Mouse (Mus musculus) layer of hippocampus, postnatal 10 days (tissue): ENCODE measurements around the gene Washc4. TPM values are rescaled to one million over a fixed set of nuclear protein-coding genes. Genes with fewer than 3 reads are reported as not detected.

Source experiments
- DNase-seq, 2 experiments: peaks; one replicate each; pipeline ENCODE4 v3.0.0; 2021; ENCODE audit warnings: low spot score in 2 of 2
- total RNA-seq, 2 experiments: library from RNA; stranded (reverse); gene quantifications; 2 replicates each; pipeline ENCODE4 v1.2.3; 2021

Washc4 gene
- total RNA-seq, 2 experiments from 2014 or later: 24.5 to 24.8 TPM

DNA sequence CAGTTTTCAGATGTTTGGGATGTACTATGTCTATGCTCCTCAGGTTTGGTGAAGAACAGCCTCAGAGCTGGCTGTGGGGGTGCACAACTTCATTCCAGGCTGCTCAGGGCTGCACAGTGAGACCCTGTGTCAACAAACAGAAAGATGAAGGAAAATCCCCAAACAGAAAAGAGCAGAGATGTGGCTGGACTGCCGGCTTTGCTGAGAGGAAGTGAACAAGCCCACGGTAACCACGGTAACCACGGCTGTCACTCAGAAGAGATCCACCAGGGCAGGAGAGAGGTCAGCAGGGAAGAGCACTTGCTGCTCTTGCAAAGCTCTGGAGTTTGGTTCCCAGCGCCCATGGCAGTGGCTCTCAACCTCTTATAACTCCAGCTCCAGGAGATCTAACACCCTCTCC is 90.9 kb downstream of the Washc4 start:
- DNase-seq: peak in 1 of 2 experiments; percentile 38

DNA sequence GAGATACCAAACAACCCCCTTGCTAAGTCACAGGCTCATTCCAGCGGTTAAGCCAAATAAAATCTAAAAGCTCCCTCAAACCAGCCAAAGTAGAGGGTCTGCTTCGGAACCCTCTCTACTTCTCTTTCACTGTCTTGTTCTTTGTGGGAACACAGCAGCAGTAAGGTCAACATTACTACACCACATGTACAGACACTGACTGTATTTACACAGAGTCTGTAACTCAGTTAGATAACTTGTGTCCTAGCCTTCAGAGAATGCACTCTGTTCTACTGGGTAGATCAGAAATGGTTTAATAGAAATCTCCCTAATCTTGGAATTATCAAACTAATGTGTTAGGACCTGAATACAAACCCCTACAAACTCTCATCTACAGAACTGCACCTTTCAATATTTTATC is 92.6 kb downstream of the Washc4 start:
- DNase-seq: no peak

DNA sequence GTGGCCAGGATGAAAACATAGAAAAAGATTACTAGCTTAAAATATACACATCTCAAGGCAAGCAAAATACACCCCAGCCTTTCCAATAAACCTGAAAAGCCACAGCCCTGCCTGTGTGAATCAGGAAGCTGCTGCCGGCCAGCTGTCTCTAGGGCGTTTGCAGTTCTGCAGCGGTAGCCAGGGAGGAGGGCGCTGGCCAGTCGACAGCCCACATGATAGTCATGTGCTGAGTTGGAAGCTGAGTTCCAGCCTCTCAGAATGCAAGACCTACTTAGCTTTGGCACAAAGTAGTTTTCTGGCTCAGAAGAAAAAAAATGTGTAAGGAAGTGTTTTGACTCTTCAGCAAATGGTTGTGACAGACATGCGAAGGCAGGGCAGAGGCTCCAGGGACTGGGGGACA is 93.7 kb downstream of the Washc4 start:
- DNase-seq: peak; percentile 54 to 69

DNA sequence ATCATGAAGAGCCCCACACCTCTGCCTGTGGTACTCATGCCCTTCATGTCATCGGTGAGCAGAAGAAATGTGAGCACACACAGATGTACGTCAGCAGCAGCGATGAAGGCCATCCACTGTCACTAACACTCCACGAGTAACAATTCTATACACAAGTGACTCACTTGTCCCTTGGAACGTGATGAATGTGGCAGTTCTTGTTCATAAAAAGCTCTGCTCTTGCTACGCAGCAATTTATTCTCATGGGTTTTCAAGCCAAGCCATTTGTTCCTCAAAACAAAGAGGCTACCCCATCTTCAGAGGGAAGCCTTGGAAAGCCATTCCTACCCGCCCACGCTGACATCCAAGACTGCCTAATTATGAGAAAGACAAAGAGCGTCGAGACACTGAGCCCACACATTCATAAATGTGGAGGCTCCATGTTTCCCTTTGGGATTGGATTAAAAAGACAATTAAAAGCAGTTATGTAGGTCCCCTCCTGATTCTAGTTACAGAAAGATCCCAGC is 96.4 kb downstream of the Washc4 start:
- no peak for DNase-seq

DNA sequence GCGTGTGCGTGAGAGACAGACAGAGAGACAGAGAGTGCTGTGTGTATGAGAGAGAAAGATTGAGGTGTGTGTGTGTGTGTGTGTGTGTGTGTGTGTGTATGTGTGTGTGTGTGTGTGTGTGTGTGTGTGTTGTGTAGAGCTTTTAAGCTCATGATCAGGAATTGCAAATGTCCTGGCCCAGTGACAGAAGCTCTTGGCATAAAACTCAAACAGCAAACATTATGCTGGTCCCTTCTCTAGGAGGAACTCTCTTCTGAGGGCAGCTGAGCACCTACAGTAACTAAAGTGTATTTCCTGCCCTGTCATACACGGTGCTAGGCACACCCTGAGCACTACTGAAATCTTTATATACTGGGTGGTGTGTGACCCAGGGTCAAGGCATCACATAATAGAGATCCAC is 98.1 kb downstream of the Washc4 start:
- DNase-seq: peak; percentile 14 to 40

DNA sequence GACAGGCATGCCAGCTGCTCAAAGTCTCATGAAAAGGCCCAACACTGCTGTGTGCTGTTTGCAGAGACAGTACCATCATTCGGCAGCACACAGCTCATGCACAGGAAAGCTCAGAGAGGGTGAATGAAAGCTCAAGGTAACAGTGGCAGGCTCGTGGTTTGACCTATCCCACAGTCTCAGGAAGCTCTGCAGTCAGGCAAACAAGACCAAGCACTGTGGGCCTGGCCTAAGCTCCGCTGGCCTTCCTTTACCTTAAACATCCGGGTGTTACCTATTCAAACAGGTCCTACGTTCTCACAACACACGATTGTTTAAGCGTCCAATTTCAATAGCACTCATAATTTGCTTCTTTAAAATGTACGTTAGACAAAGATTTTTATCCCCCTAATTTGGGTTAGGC is 100.6 kb downstream of the Washc4 start:
- DNase-seq: no peak

DNA sequence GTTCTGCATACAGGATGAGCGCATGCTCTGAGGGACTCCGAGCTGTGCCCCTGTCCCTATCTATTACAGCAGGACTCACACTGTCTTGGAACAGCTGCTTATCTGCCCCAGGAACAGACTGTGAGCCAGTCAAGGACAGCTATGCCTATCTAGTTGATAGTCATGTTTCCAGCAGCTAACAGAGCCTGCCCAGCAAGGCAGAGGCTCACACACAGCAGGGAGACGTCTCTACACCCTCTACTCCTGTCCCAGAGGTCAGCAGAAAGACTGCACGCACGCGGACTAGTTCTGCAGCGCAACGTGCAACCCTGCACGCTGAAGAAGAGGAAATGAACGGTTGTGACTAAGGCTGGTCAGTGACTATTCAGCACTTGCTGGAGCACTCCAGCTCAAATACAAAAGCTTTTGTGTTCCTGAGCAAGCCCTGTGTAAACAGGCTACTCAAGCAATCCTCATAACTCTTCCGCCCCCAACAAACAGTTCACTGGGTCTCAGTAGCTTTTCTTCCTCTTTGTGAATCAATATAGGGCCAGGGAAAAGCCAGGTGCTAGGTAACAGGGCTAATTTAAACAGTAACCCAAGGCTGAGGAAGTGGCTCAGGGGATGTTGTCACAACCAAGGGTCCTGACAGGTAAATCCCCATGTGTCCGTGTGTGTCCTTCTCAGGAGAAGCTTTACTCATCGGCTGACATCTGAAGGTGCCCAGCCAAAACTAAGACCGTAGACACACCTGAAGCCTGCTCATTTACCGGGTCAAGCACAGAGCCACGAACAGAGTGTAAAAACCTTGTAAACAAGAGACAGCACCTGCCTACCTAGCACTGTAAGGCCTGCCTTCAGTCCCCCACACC is 101.5 kb downstream of the Washc4 start:
- DNase-seq: peak in 1 of 2 experiments; percentile 36

DNA sequence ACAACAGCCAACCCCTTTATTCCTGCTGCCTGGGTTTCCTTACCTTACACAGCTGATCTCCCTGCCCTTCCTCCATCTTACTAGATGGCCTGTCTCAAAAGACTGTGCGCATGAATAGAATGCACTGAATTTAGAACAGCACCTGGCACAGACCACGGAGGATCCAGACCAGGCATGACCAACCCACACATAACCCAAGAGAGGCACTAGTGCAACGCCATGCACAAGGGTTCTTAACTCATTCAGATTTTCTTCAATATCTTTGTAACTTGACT is 102.1 kb downstream of the Washc4 start:
- DNase-seq: no peak

Other genes with a start within 250 kb of the Washc4 start
- gene Slc41a2, start 205.9 kb upstream of the Washc4 start, total RNA-seq: 10 to 100 TPM; 35.4 to 43.7 TPM
- 1 to 10 TPM; 2.7 to 3.1 TPM for gene D10Wsu102e, start 183.5 kb upstream of the Washc4 start, total RNA-seq
- 1 to 10 TPM; 8.4 to 8.9 TPM for gene Aldh1l2, start 9.6 kb upstream of the Washc4 start, total RNA-seq
- gene Appl2, start 105.0 kb downstream of the Washc4 start, total RNA-seq: 10 to 100 TPM; 52.4 to 54.2 TPM
- 10 to 100 TPM; 38.5 to 43.8 TPM for gene 1500009L16Rik, start 179.1 kb downstream of the Washc4 start, total RNA-seq